Mouse (Mus musculus): Measurements from ENCODE around the gene Cdx2. TPM values are rescaled to one million over a fixed set of nuclear protein-coding genes. Genes with fewer than 3 reads are reported as not detected.

Cdx2 gene
- total and polyA plus RNA-seq, 3 experiments = not detected

DNA sequence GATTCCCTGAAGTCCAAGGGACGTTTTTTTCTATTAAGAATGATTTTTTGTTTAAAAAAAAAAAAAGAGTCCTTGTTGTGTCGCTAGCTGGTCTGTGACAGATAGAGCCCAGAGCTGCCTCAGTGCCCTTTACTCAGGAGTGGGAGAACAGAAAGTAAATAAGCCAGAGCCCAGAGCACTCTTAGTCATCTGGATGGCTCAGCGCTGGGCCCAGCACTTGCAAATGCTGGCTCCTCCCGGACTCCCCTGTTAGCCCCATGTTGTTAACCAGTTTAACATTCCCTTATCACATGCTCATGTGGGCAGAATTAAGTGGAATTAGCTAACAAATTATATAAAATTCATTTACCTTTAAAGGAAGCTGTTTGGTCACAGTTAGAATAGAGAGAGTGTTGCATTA lies 43.1 kb downstream of the Cdx2 start:
- Histone ChIP-seq H3K4me3 (no peak overlapping the region), H3K27ac (no peak overlapping the region), H3K4me1 (ENCODE audit: control insufficient read depth, insufficient read depth, low read length) (no peaks in the 10 kb centered on the region), H3K36me3 (ENCODE audit: control insufficient read depth, insufficient read depth, low read length) (no peaks in the 10 kb centered on the region), H3K9ac (ENCODE audit: low read depth, low read length) (no peak overlapping the region), H3K27me3 (ENCODE audit: control insufficient read depth, insufficient read depth, low read length) (peaks cover 8% of the 10 kb centered on the region), H3K79me2 (replicated peaks; ENCODE audit: control insufficient read depth, insufficient read depth, low read length) (no peaks in the 10 kb centered on the region)
- DNase-seq = no peak
- TF ChIP-seq CTCF (IDR thresholded peaks at IDR 0.05) = no peak
- no peak for TF ChIP-seq EP300 (IDR thresholded peaks at IDR 0.05; ENCODE audit: insufficient read depth, low read depth, low read length)
- TF ChIP-seq POLR2A (IDR thresholded peaks at IDR 0.05; ENCODE audit: insufficient read depth, low read depth, low read length) = no peak
- WGBS = 23% methylated on average over 4 of the region's 4 CpGs
- intact Hi-C loops (cut with DNase I) = no loop called here

DNA sequence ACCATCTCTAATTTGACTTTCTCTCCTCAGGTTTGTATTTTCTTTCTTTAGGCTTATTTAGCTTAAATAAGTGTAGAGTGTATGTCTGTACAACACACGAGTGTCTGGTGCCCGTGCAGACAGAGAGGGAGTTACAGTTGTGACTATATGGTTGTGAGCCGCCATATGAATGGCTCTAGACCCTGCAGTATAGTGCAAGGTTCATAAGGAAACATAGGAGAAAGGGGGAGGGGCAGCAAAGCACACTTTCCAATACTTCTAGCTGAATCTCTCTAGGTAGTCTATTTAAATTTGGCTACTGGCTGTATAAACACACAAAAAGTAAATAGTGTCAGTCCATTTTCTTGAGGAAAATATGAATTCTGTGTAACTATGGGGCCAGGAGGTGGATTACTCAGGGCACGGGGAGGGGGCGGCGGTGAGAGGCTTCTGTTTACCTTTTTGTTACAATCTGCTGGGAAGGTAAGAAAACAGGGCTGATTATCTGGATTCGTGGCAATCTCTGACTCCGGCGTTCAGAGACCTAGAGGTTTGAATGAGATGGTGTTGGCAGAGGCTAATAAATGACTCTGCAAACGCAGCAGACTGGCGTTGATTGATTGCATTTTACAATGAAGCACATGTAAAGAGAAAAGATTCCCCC lies 45.0 kb downstream of the Cdx2 start:
- Histone ChIP-seq H3K9ac (ENCODE audit: low read depth, low read length) (no peak overlapping the region), H3K4me1 (ENCODE audit: control insufficient read depth, insufficient read depth, low read length) (no peaks in the 10 kb centered on the region), H3K36me3 (ENCODE audit: control insufficient read depth, insufficient read depth, low read length) (no peaks in the 10 kb centered on the region), H3K27ac (no peak overlapping the region), H3K27me3 (ENCODE audit: control insufficient read depth, insufficient read depth, low read length) (peaks cover 4% of the 10 kb centered on the region; the same call in 1 of the 2 replicates), H3K4me3 (no peak overlapping the region), H3K79me2 (replicated peaks; ENCODE audit: control insufficient read depth, insufficient read depth, low read length) (no peaks in the 10 kb centered on the region)
- intact Hi-C loops (cut with DNase I) = no loop called here
- no peak for TF ChIP-seq EP300 (IDR thresholded peaks at IDR 0.05; ENCODE audit: insufficient read depth, low read depth, low read length)
- TF ChIP-seq CTCF (IDR thresholded peaks at IDR 0.05) = no peak
- no peak for TF ChIP-seq POLR2A (IDR thresholded peaks at IDR 0.05; ENCODE audit: insufficient read depth, low read depth, low read length)
- DNase-seq = no peak
- WGBS = 46% methylated on average over 11 of the region's 11 CpGs

DNA sequence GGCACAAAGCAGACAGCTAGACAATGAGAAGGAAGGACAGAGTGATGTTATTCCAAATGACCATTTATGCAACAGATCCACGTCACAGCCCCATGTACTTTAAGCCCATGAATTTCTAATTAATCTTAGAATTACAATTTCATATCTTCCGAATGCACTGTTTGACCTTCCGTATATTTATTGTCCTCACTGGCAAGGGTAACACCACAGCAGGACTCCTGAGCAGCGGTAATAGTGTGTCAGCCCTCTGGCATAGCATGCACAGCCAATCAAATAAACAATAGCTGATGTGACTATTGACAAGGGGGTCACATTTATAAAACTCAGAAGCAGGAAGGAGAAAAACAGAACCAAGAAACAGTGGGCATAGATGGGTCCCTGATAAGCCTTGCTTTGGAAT lies 46.3 kb downstream of the Cdx2 start:
- H3K4me3 ChIP-seq = no peak overlapping the region
- H3K36me3 ChIP-seq (ENCODE audit: control insufficient read depth, insufficient read depth, low read length) = no peaks in the 10 kb centered on the region
- no peaks in the 10 kb centered on the region for H3K4me1 ChIP-seq (ENCODE audit: control insufficient read depth, insufficient read depth, low read length)
- 68% methylated on average over 4 of the region's 4 CpGs for WGBS
- H3K27me3 ChIP-seq (ENCODE audit: control insufficient read depth, insufficient read depth, low read length) = no peaks in the 10 kb centered on the region
- no peak overlapping the region for H3K27ac ChIP-seq
- DNase-seq = no peak
- intact Hi-C loops (cut with DNase I) = no loop called here
- TF ChIP-seq EP300 (IDR thresholded peaks at IDR 0.05; ENCODE audit: insufficient read depth, low read depth, low read length) = no peak
- no peak for TF ChIP-seq POLR2A (IDR thresholded peaks at IDR 0.05; ENCODE audit: insufficient read depth, low read depth, low read length)
- TF ChIP-seq CTCF (IDR thresholded peaks at IDR 0.05) = no peak
- no peaks in the 10 kb centered on the region for H3K79me2 ChIP-seq (replicated peaks; ENCODE audit: control insufficient read depth, insufficient read depth, low read length)
- no peak overlapping the region for H3K9ac ChIP-seq (ENCODE audit: low read depth, low read length)

DNA sequence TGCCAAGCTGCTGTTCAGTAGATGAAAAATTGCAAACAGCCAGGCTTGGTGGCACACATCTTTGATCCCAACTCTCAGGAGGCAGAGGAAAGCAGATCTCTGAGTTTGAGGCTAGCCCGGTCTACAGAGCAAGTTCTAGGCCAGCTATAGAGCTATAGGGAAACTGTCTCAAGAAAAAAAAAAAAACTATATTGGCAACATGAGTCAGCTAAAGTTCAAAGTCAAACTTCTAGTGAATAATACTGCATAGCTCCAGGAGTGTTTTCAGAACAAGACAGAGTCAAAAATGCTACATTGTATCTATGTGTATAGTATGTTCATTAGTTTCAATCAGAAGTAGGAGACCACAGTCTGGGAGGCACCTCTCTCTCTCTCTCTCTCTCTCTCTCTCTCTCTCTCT lies 46.9 kb downstream of the Cdx2 start:
- TF ChIP-seq POLR2A (IDR thresholded peaks at IDR 0.05; ENCODE audit: insufficient read depth, low read depth, low read length) (no peak), CTCF (IDR thresholded peaks at IDR 0.05) (no peak), EP300 (IDR thresholded peaks at IDR 0.05; ENCODE audit: insufficient read depth, low read depth, low read length) (no peak)
- Histone ChIP-seq H3K9ac (ENCODE audit: low read depth, low read length) (no peak overlapping the region), H3K36me3 (ENCODE audit: control insufficient read depth, insufficient read depth, low read length) (no peaks in the 10 kb centered on the region), H3K4me3 (no peak overlapping the region), H3K27ac (no peak overlapping the region), H3K4me1 (ENCODE audit: control insufficient read depth, insufficient read depth, low read length) (no peaks in the 10 kb centered on the region), H3K27me3 (ENCODE audit: control insufficient read depth, insufficient read depth, low read length) (no peaks in the 10 kb centered on the region), H3K79me2 (replicated peaks; ENCODE audit: control insufficient read depth, insufficient read depth, low read length) (no peaks in the 10 kb centered on the region)
- DNase-seq = no peak
- intact Hi-C loops (cut with DNase I) = no loop called here
- WGBS = 80% methylated on average over 1 of the region's 1 CpGs

Small RNAs within 50 kb of the gene (microRNA-seq; reads per million reads assigned to microRNA genes)
- 0.39 to 0.56 reads per million in 2 experiments for gene Mir7k

Other genes with a start within 250 kb of the Cdx2 start
- 10 to 100 TPM in 1 of 2 experiments, 1 to 10 TPM in 1; 9.5 to 13.6 TPM for gene Lnx2, start 230.7 kb downstream of the Cdx2 start, total RNA-seq (2021)
- gene Lnx2, start 230.7 kb downstream of the Cdx2 start, polyA plus RNA-seq (2012; rRNA removed) = 13.2 and 14.5 TPM in 2 replicates
- gene Polr1d, start 230.2 kb downstream of the Cdx2 start, total RNA-seq (2021) = 10 to 100 TPM; 66.6 to 74.8 TPM
- 24.2 and 35.7 TPM in 2 replicates for gene Polr1d, start 230.2 kb downstream of the Cdx2 start, polyA plus RNA-seq (2012; rRNA removed)
- gene Gsx1, start 118.6 kb downstream of the Cdx2 start, total RNA-seq (2021) = not detected
- gene Gsx1, start 118.6 kb downstream of the Cdx2 start, polyA plus RNA-seq (2012; rRNA removed) = not detected in 2 replicates
- gene Pdx1, start 37.3 kb downstream of the Cdx2 start, total RNA-seq (2021) = not detected
- not detected in 2 replicates for gene Pdx1, start 37.3 kb downstream of the Cdx2 start, polyA plus RNA-seq (2012; rRNA removed)
- not detected for gene Urad, start 15.2 kb upstream of the Cdx2 start, total RNA-seq (2021)
- gene Urad, start 15.2 kb upstream of the Cdx2 start, polyA plus RNA-seq (2012; rRNA removed) = not detected in 2 replicates
- under 1 TPM; 0.09 to 0.13 TPM for gene Flt3, start 93.2 kb upstream of the Cdx2 start, total RNA-seq (2021)
- 0.12 and 0.16 TPM in 2 replicates for gene Flt3, start 93.2 kb upstream of the Cdx2 start, polyA plus RNA-seq (2012; rRNA removed)
- gene Pan3, start 122.9 kb upstream of the Cdx2 start, total RNA-seq (2021) = 10 to 100 TPM; 27.3 to 30.5 TPM
- 20.0 and 36.8 TPM in 2 replicates for gene Pan3, start 122.9 kb upstream of the Cdx2 start, polyA plus RNA-seq (2012; rRNA removed)

Data from heart, adult 2 months (tissue).